Mouse (Mus musculus) G1E (cell line): ENCODE data around the gene Inf2.

Source experiments
- CTCF ChIP-seq: IDR thresholded peaks from 2 replicates; pipeline ENCODE4 v1.5.1; 2012; ENCODE audit warnings: low read depth, low read length, inconsistent platforms, mixed read lengths
- GATA2 ChIP-seq: IDR thresholded peaks from 2 replicates; pipeline ENCODE4 v1.6.1; 2012; ENCODE audit warnings: low read depth, low read length, inconsistent platforms, borderline replicate concordance
- POLR2AphosphoS5 ChIP-seq: IDR thresholded peaks from 2 replicates; pipeline ENCODE4 v1.6.1; 2012; ENCODE audit warnings: low read depth, low read length, inconsistent platforms; ENCODE audit not compliant: insufficient replicate concordance
- TAL1 ChIP-seq: conservative IDR thresholded peaks from 2 replicates; pipeline ENCODE4 v1.6.1; 2012; ENCODE audit warnings: low read depth, low read length, inconsistent platforms, mixed read lengths

- TF ChIP-seq CTCF: no peak
- TF ChIP-seq GATA2: no peak
- no peak for TF ChIP-seq POLR2AphosphoS5
- no peak for TF ChIP-seq TAL1
Measured at GRCm38 (mm10) chr12:112576749-112577148, 11.8 kb upstream of the Inf2 start.
